34 mouse cellular contexts compared by ENCODE assay signal in genomic region chr14:87485888-87486287, GRCm38 (mm10).
"Had no signal": no experiment of that assay in that cellular context is flagged by ENCODE, and none has a peak within 500 bp of the region (broad histone marks: within the 10 kb centered on the region; RNA-seq: fewer than 3 reads in every experiment).

No protein-coding gene starts in this region.

- H3K27me3 ChIP-seq: heart, embryonic 12.5 days; heart, embryonic 13.5 days; heart, embryonic 15.5 days; hindbrain, embryonic 12.5 days; hindbrain, embryonic 13.5 days; hindbrain, embryonic 15.5 days; intestine, embryonic 15.5 days; kidney, embryonic 15.5 days had no signal

- H3K9ac ChIP-seq: heart, embryonic 12.5 days; heart, embryonic 13.5 days; heart, embryonic 15.5 days; hindbrain, embryonic 12.5 days; hindbrain, embryonic 13.5 days; hindbrain, embryonic 14.5 days; hindbrain, embryonic 15.5 days; intestine, embryonic 15.5 days; kidney, embryonic 15.5 days had no signal

- H3K4me2 ChIP-seq: heart, embryonic 11.5 days; heart, embryonic 12.5 days; heart, embryonic 13.5 days; heart, embryonic 15.5 days; hindbrain, embryonic 12.5 days; hindbrain, embryonic 13.5 days; hindbrain, embryonic 14.5 days; hindbrain, embryonic 15.5 days; intestine, embryonic 15.5 days; kidney, embryonic 15.5 days had no signal

- H3K4me3 ChIP-seq: heart, embryonic 10.5 days; heart, embryonic 12.5 days; heart, embryonic 13.5 days; heart, embryonic 15.5 days; hindbrain, embryonic 10.5 days; hindbrain, embryonic 12.5 days; hindbrain, embryonic 13.5 days; hindbrain, embryonic 15.5 days; intestine, embryonic 15.5 days; kidney, embryonic 15.5 days; layer of hippocampus, adult 2 months had no signal

- H3K4me1 ChIP-seq: heart, embryonic 10.5 days; heart, embryonic 12.5 days; heart, embryonic 13.5 days; heart, embryonic 15.5 days; hindbrain, embryonic 10.5 days; hindbrain, embryonic 12.5 days; hindbrain, embryonic 13.5 days; hindbrain, embryonic 15.5 days; intestine, embryonic 15.5 days; kidney, embryonic 15.5 days had no signal

- H3K9me3 ChIP-seq: heart, embryonic 10.5 days; heart, embryonic 12.5 days; heart, embryonic 13.5 days; heart, embryonic 15.5 days; hindbrain, embryonic 10.5 days; hindbrain, embryonic 12.5 days; hindbrain, embryonic 13.5 days; hindbrain, embryonic 15.5 days; intestine, embryonic 15.5 days; kidney, embryonic 15.5 days had no signal

- ATAC-seq: hindbrain, embryonic 16.5 days; hindbrain, postnatal 0 days; inflammation-experienced regulatory T-cells, adult 6 months; intestine, embryonic 15.5 days; intestine, postnatal 0 days had no signal

- DNase-seq: heart, postnatal 10 days; heart, postnatal 14 days; heart, postnatal 36 days; heart, postnatal 4 days; kidney, adult 11 months; kidney, adult 18-20 months; kidney, adult 2 months; kidney, adult 8-10 months; kidney, adult 9 months; kidney, postnatal 10 days; kidney, postnatal 14 days; kidney, postnatal 25 days; kidney, postnatal 36 days; kidney, postnatal 4 days; layer of hippocampus, adult 9-11 months; layer of hippocampus, postnatal 36 days had no signal

- H3K36me3 ChIP-seq: intestine, embryonic 15.5 days had no signal

- H3K27ac ChIP-seq: heart, embryonic 10.5 days; heart, embryonic 13.5 days; heart, embryonic 15.5 days; hindbrain, embryonic 10.5 days; hindbrain, embryonic 12.5 days; hindbrain, embryonic 13.5 days; hindbrain, embryonic 14.5 days; hindbrain, embryonic 15.5 days; hindbrain, postnatal 0 days; intestine, embryonic 15.5 days; kidney, embryonic 15.5 days; kidney, postnatal 0 days; layer of hippocampus, adult 2 months had no signal
